Mouse (Mus musculus) 416B (cell line): Measurements from ENCODE around the gene Arhgap10.

ENCODE experiments used
- DNase-seq: peaks from one replicate; pipeline ENCODE4 v3.0.0; 2011; ENCODE audit warnings: low read depth

The Arhgap10 gene

GRCm38 (mm10) chr8:77215191-77215590 is 302.6 kb downstream of the Arhgap10 start:
- no peak for DNase-seq

GRCm38 (mm10) chr8:77214665-77215064 is 303.1 kb downstream of the Arhgap10 start:
- DNase-seq, result peak; percentile 38

GRCm38 (mm10) chr8:77213893-77214464 is 303.8 kb downstream of the Arhgap10 start:
- DNase-seq, result no peak

GRCm38 (mm10) chr8:77209297-77209696 is 308.5 kb downstream of the Arhgap10 start:
- no peak for DNase-seq
